Mouse (Mus musculus): ENCODE measurements around the gene Inpp1. TPM values are rescaled to one million over a fixed set of nuclear protein-coding genes. Genes with fewer than 3 reads are reported as not detected.
A peak's percentile ranks its signal among the peaks of the same experiment; 100 is the strongest.

Gene Inpp1
- polyA plus RNA-seq, 1 experiment from 2014 or later: 10.4 TPM

GRCm38 (mm10) chr1:52846556-52846955 lies 29.1 kb upstream of the Inpp1 start:
- no peak overlapping the region for H3K27ac ChIP-seq (ENCODE audit: low read length)
- no peak for ATAC-seq
- H3K9ac ChIP-seq (replicated peaks; ENCODE audit: low read depth): no peak overlapping the region
- DNase-seq (ENCODE audit: low spot score): no peak
- WGBS: 84% methylated on average over 4 of the region's 4 CpGs
- H3K4me1 ChIP-seq (ENCODE audit: insufficient read depth, low read depth, low read length): peaks cover 8% of the 10 kb centered on the region; the same call in 1 of the 2 replicates
- H3K4me2 ChIP-seq (replicated peaks; ENCODE audit: low read depth, low read length): no peak overlapping the region
- H3K4me3 ChIP-seq (ENCODE audit: low read depth, low read length): no peak overlapping the region
- H3K9me3 ChIP-seq (ENCODE audit: low read length): no peaks in the 10 kb centered on the region
- TF ChIP-seq CTCF (IDR thresholded peaks at IDR 0.05) (no peak), EP300 (IDR thresholded peaks at IDR 0.05) (no peak)
- no peaks in the 10 kb centered on the region for H3K27me3 ChIP-seq (replicated peaks; ENCODE audit: insufficient read depth, low read length)
- H3K36me3 ChIP-seq (ENCODE audit: insufficient read depth, low read length): no peaks in the 10 kb centered on the region

GRCm38 (mm10) chr1:52844782-52845665 lies 27.5 kb upstream of the Inpp1 start, which contains the start of gene Hibch:
TSS of gene Hibch (plus strand) at chr1:52844929.
- Histone ChIP-seq H3K36me3 (ENCODE audit: insufficient read depth, low read length) (no peaks in the 10 kb centered on the region), H3K4me1 (ENCODE audit: insufficient read depth, low read depth, low read length) (peaks cover 8% of the 10 kb centered on the region; the same call in 1 of the 2 replicates), H3K27ac (ENCODE audit: low read length) (peak within 1 kb of the TSS; percentile 82), H3K4me3 (ENCODE audit: low read depth, low read length) (peak within 1 kb of the TSS; percentile 54), H3K27me3 (replicated peaks; ENCODE audit: insufficient read depth, low read length) (no peaks in the 10 kb centered on the region), H3K9me3 (ENCODE audit: low read length) (no peaks in the 10 kb centered on the region), H3K4me2 (replicated peaks; ENCODE audit: low read depth, low read length) (peak within 1 kb of the TSS; percentile 66), H3K9ac (replicated peaks; ENCODE audit: low read depth) (peak within 1 kb of the TSS; percentile 71)
- 2% methylated on average over 45 of the region's 45 CpGs for WGBS
- peak; percentile 100 for ATAC-seq
- DNase-seq (ENCODE audit: low spot score): peak; percentile 99
- peak; percentile 8; the same call in 1 of the 2 replicates for TF ChIP-seq CTCF (IDR thresholded peaks at IDR 0.05)
- TF ChIP-seq EP300 (IDR thresholded peaks at IDR 0.05): peak; percentile 75; the same call in 1 of the 2 replicates

- ATAC-seq (no peak), DNase-seq (ENCODE audit: low spot score) (no peak)
- TF ChIP-seq EP300 (IDR thresholded peaks at IDR 0.05): no peak
- no peak for TF ChIP-seq CTCF (IDR thresholded peaks at IDR 0.05)
- H3K27me3 ChIP-seq (replicated peaks; ENCODE audit: insufficient read depth, low read length): no peaks in the 10 kb centered on the region
- H3K27ac ChIP-seq (ENCODE audit: low read length): no peak overlapping the region; the same call in 1 of the 2 replicates
- 0 out of 2 replicates have a peak overlapping the region, but pooled peaks have one; percentile 16 for H3K4me3 ChIP-seq (ENCODE audit: low read depth, low read length)
- WGBS: 11% methylated on average over 3 of the region's 3 CpGs
- H3K4me2 ChIP-seq (replicated peaks; ENCODE audit: low read depth, low read length): peak overlapping the region; percentile 30
- H3K4me1 ChIP-seq (ENCODE audit: insufficient read depth, low read depth, low read length): peaks cover 8% of the 10 kb centered on the region; the same call in 1 of the 2 replicates
- H3K36me3 ChIP-seq (ENCODE audit: insufficient read depth, low read length): no peaks in the 10 kb centered on the region
- H3K9ac ChIP-seq (replicated peaks; ENCODE audit: low read depth): no peak overlapping the region
- no peaks in the 10 kb centered on the region for H3K9me3 ChIP-seq (ENCODE audit: low read length)
Observed at GRCm38 (mm10) chr1:52844354-52844753, 26.9 kb upstream of the Inpp1 start.

- H3K9me3 ChIP-seq (ENCODE audit: low read length): no peaks in the 10 kb centered on the region
- ATAC-seq: no peak
- H3K4me3 ChIP-seq (ENCODE audit: low read depth, low read length): no peak overlapping the region
- no peak overlapping the region for H3K4me2 ChIP-seq (replicated peaks; ENCODE audit: low read depth, low read length)
- no peak overlapping the region for H3K9ac ChIP-seq (replicated peaks; ENCODE audit: low read depth)
- 95% methylated on average over 3 of the region's 3 CpGs for WGBS
- no peak for DNase-seq (ENCODE audit: low spot score)
- no peak for TF ChIP-seq EP300 (IDR thresholded peaks at IDR 0.05)
- TF ChIP-seq CTCF (IDR thresholded peaks at IDR 0.05): no peak
- no peaks in the 10 kb centered on the region for H3K36me3 ChIP-seq (ENCODE audit: insufficient read depth, low read length)
- H3K27ac ChIP-seq (ENCODE audit: low read length): no peak overlapping the region
- no peaks in the 10 kb centered on the region for H3K27me3 ChIP-seq (replicated peaks; ENCODE audit: insufficient read depth, low read length)
- no peaks in the 10 kb centered on the region for H3K4me1 ChIP-seq (ENCODE audit: insufficient read depth, low read depth, low read length)
Observed at GRCm38 (mm10) chr1:52839099-52839498, 21.6 kb upstream of the Inpp1 start.

GRCm38 (mm10) chr1:52817813-52818147 lies 292 bp upstream of the Inpp1 start:
- Histone ChIP-seq H3K27ac (ENCODE audit: low read length) (0 out of 2 replicates have a peak overlapping the region, but pooled peaks have one; percentile 63), H3K9me3 (ENCODE audit: low read length) (no peaks in the 10 kb centered on the region), H3K4me2 (replicated peaks; ENCODE audit: low read depth, low read length) (peak overlapping the region; percentile 95), H3K27me3 (replicated peaks; ENCODE audit: insufficient read depth, low read length) (no peaks in the 10 kb centered on the region), H3K4me3 (ENCODE audit: low read depth, low read length) (peak overlapping the region; percentile 64), H3K36me3 (ENCODE audit: insufficient read depth, low read length) (no peaks in the 10 kb centered on the region), H3K9ac (replicated peaks; ENCODE audit: low read depth) (peak overlapping the region; percentile 68; the same call in 1 of the 2 replicates), H3K4me1 (ENCODE audit: insufficient read depth, low read depth, low read length) (no peaks in the 10 kb centered on the region)
- WGBS: 1% methylated on average over 7 of the region's 7 CpGs
- ATAC-seq (no peak), DNase-seq (ENCODE audit: low spot score) (no peak)
- TF ChIP-seq CTCF (IDR thresholded peaks at IDR 0.05): no peak
- no peak for TF ChIP-seq EP300 (IDR thresholded peaks at IDR 0.05)

- 39% methylated on average over 13 of the region's 13 CpGs for WGBS
- no peak overlapping the region for H3K9ac ChIP-seq (replicated peaks; ENCODE audit: low read depth)
Observed at GRCm38 (mm10) chr1:52816232-52816891, 1.1 kb downstream of the Inpp1 start.

More at GRCm38 (mm10) chr1:52816232-52816891, 1.1 kb downstream of the Inpp1 start:
- peak overlapping the region; percentile 95 for H3K4me2 ChIP-seq (replicated peaks; ENCODE audit: low read depth, low read length)
- H3K27ac ChIP-seq (ENCODE audit: low read length): no peak overlapping the region
- ATAC-seq: no peak
- H3K27me3 ChIP-seq (replicated peaks; ENCODE audit: insufficient read depth, low read length): no peaks in the 10 kb centered on the region
- H3K4me3 ChIP-seq (ENCODE audit: low read depth, low read length): peak overlapping the region; percentile 64; the same call in 1 of the 2 replicates
- DNase-seq (ENCODE audit: low spot score): peak; percentile 21
- TF ChIP-seq CTCF (IDR thresholded peaks at IDR 0.05) (no peak), EP300 (IDR thresholded peaks at IDR 0.05) (no peak)
- no peaks in the 10 kb centered on the region for H3K9me3 ChIP-seq (ENCODE audit: low read length)
- no peaks in the 10 kb centered on the region for H3K4me1 ChIP-seq (ENCODE audit: insufficient read depth, low read depth, low read length)
- H3K36me3 ChIP-seq (ENCODE audit: insufficient read depth, low read length): no peaks in the 10 kb centered on the region

All from lung, postnatal 0 days (tissue).